Mouse (Mus musculus): ENCODE data around the gene Astn2. TPM values are rescaled to one million over a fixed set of nuclear protein-coding genes. Genes with fewer than 3 reads are reported as not detected.

Gene Astn2
- total and polyA plus RNA-seq, 3 experiments: 1.3 to 1.8 (median 1.6) TPM

GRCm38 (mm10) chr4:65674267-65674978 is 730.0 kb downstream of the Astn2 start:
- no peak for DNase-seq

- DNase-seq: no peak
These were observed 730.9 kb downstream of the Astn2 start for GRCm38 (mm10) chr4:65673418-65673933.

- no peak for DNase-seq
These were observed 732.1 kb downstream of the Astn2 start for GRCm38 (mm10) chr4:65672294-65672693.

GRCm38 (mm10) chr4:65671585-65672184 is 732.7 kb downstream of the Astn2 start:
- DNase-seq: no peak

GRCm38 (mm10) chr4:65667030-65667610 is 737.3 kb downstream of the Astn2 start:
- no peak for DNase-seq

GRCm38 (mm10) chr4:65663176-65663575 is 741.2 kb downstream of the Astn2 start:
- DNase-seq: no peak

- DNase-seq: peak; percentile 72
These were observed 749.7 kb downstream of the Astn2 start for GRCm38 (mm10) chr4:65654723-65655122.

GRCm38 (mm10) chr4:65642611-65643010 is 761.8 kb downstream of the Astn2 start:
- DNase-seq: no peak

- DNase-seq: no peak
These were observed 766.2 kb downstream of the Astn2 start for GRCm38 (mm10) chr4:65638231-65638630.

GRCm38 (mm10) chr4:65620125-65620524 is 784.3 kb downstream of the Astn2 start:
- DNase-seq: no peak

- DNase-seq: no peak
These were observed 791.3 kb downstream of the Astn2 start for GRCm38 (mm10) chr4:65613135-65613534.

GRCm38 (mm10) chr4:65610896-65611295 is 793.5 kb downstream of the Astn2 start:
- no peak for DNase-seq

- no peak for DNase-seq
These were observed 794.1 kb downstream of the Astn2 start for GRCm38 (mm10) chr4:65610329-65610728.

GRCm38 (mm10) chr4:65608112-65608511 is 796.3 kb downstream of the Astn2 start:
- DNase-seq: no peak

- no peak for DNase-seq
These were observed 797.2 kb downstream of the Astn2 start for GRCm38 (mm10) chr4:65607184-65607631.

GRCm38 (mm10) chr4:65605151-65605702 is 799.2 kb downstream of the Astn2 start:
- no peak for DNase-seq

- DNase-seq: peak; percentile 99
These were observed 799.8 kb downstream of the Astn2 start, which contains the start of gene Trim32 for GRCm38 (mm10) chr4:65604504-65605150. Gene Trim32, plus strand, starts transcription at chr4:65604986.

- DNase-seq: peak; percentile 46
These were observed 809.6 kb downstream of the Astn2 start for GRCm38 (mm10) chr4:65594601-65595369.

GRCm38 (mm10) chr4:65589780-65590179 is 814.6 kb downstream of the Astn2 start:
- no peak for DNase-seq

GRCm38 (mm10) chr4:65586947-65587346 is 817.5 kb downstream of the Astn2 start:
- DNase-seq: no peak

- no peak for DNase-seq
These were observed 824.2 kb downstream of the Astn2 start for GRCm38 (mm10) chr4:65580254-65580653.

All from adrenal gland, adult 2 months (tissue).